In genomic region chr12:76366276-76366675, GRCm38 (mm10) we compare ENCODE assay signal across 23 mouse cellular contexts. TPM values are rescaled to one million over a fixed set of nuclear protein-coding genes. Genes with fewer than 3 reads are reported as not detected.
DNase-seq lines count a peak whose midpoint lies in the region; ATAC-seq and TF ChIP-seq lines count a peak whose summit lies in the region.
"Had no signal": no experiment of that assay in that cellular context is flagged by ENCODE, and none has a peak within 500 bp of the region (broad histone marks: within the 10 kb centered on the region; RNA-seq: fewer than 3 reads in every experiment).

No protein-coding gene starts in this region.

- H3K27ac ChIP-seq in heart, embryonic 12.5 days (ENCODE audit: poor library complexity, severe bottlenecking): 0 out of 2 replicates have a peak overlapping the region, but pooled peaks have one; percentile 23
- H3K27ac ChIP-seq in thymus, adult 2 months (ENCODE audit: control insufficient read depth, insufficient read depth, low read length): peak overlapping the region; percentile 73
- peak overlapping the region; percentile 15 for H3K27ac ChIP-seq in liver, embryonic 13.5 days
- H3K27ac ChIP-seq in intestine, embryonic 16.5 days (ENCODE audit: low read length): no peak overlapping the region
- H3K27ac ChIP-seq: forebrain, embryonic 12.5 days; lung, embryonic 15.5 days; midbrain, embryonic 12.5 days; stomach, embryonic 15.5 days had no signal

- H3K27me3 ChIP-seq in heart, embryonic 12.5 days (replicated peaks): no peaks in the 10 kb centered on the region
- no peaks in the 10 kb centered on the region for H3K27me3 ChIP-seq in thymus, adult 2 months (ENCODE audit: control insufficient read depth, insufficient read depth, low read length)
- no peaks in the 10 kb centered on the region for H3K27me3 ChIP-seq in liver, embryonic 13.5 days
- no peaks in the 10 kb centered on the region for H3K27me3 ChIP-seq in intestine, embryonic 16.5 days (replicated peaks; ENCODE audit: control insufficient read depth, insufficient read depth, low read length)
- H3K27me3 ChIP-seq: forebrain, embryonic 12.5 days; kidney, embryonic 15.5 days; lung, embryonic 15.5 days; midbrain, embryonic 12.5 days; neural tube, embryonic 13.5 days; Patski; stomach, embryonic 15.5 days had no signal

- no peak for TF ChIP-seq POLR2A in thymus, adult 2 months (IDR thresholded peaks at IDR 0.05; ENCODE audit: control insufficient read depth, extremely low read depth, insufficient read depth, low read length, poor library complexity)

- no peak for ATAC-seq in heart, embryonic 12.5 days (ENCODE audit: insufficient number of reproducible peaks, low FRiP score)
- no peak for ATAC-seq in liver, embryonic 13.5 days (ENCODE audit: low read depth)
- no peak for ATAC-seq in intestine, embryonic 16.5 days
- ATAC-seq: intestine, postnatal 0 days; Patski had no signal

- WGBS in heart, embryonic 12.5 days: 81% methylated on average over 3 of the region's 3 CpGs
- 57% methylated on average over 3 of the region's 3 CpGs for WGBS in thymus, adult 2 months
- WGBS in liver, embryonic 13.5 days (ENCODE audit: insufficient replicate concordance): 63% methylated on average over 3 of the region's 3 CpGs
- WGBS in intestine, embryonic 16.5 days: 77% methylated on average over 3 of the region's 3 CpGs

- H3K9me3 ChIP-seq in heart, embryonic 12.5 days (replicated peaks): no peaks in the 10 kb centered on the region
- H3K9me3 ChIP-seq in liver, embryonic 13.5 days (replicated peaks): no peaks in the 10 kb centered on the region
- no peaks in the 10 kb centered on the region for H3K9me3 ChIP-seq in intestine, embryonic 16.5 days (ENCODE audit: control insufficient read depth, low read length)
- H3K9me3 ChIP-seq: forebrain, embryonic 12.5 days; kidney, embryonic 15.5 days; lung, embryonic 15.5 days; midbrain, embryonic 12.5 days; neural tube, embryonic 13.5 days; stomach, embryonic 15.5 days had no signal

- no peak overlapping the region for H3K4me2 ChIP-seq in heart, embryonic 12.5 days
- H3K4me2 ChIP-seq in liver, embryonic 13.5 days: no peak overlapping the region
- no peak overlapping the region for H3K4me2 ChIP-seq in intestine, embryonic 16.5 days (ENCODE audit: low read depth, low read length)
- H3K4me2 ChIP-seq: midbrain, embryonic 12.5 days; stomach, embryonic 15.5 days had no signal

- H3K9ac ChIP-seq in heart, embryonic 12.5 days: no peak overlapping the region
- H3K9ac ChIP-seq in liver, embryonic 13.5 days: no peak overlapping the region
- H3K9ac ChIP-seq in intestine, embryonic 16.5 days (ENCODE audit: low read depth, low read length): no peak overlapping the region
- H3K9ac ChIP-seq: forebrain, embryonic 12.5 days; kidney, embryonic 15.5 days; lung, embryonic 15.5 days; midbrain, embryonic 12.5 days; stomach, embryonic 15.5 days had no signal

- H3K4me1 ChIP-seq in heart, embryonic 12.5 days (replicated peaks): peaks cover 40% of the 10 kb centered on the region
- H3K4me1 ChIP-seq in thymus, adult 2 months (replicated peaks; ENCODE audit: control insufficient read depth, insufficient read depth, low read length): peaks cover 30% of the 10 kb centered on the region
- H3K4me1 ChIP-seq in liver, embryonic 13.5 days (replicated peaks): peaks cover 73% of the 10 kb centered on the region
- peaks cover 17% of the 10 kb centered on the region for H3K4me1 ChIP-seq in intestine, embryonic 16.5 days (ENCODE audit: control insufficient read depth, insufficient read depth, low read length)

- no peak for TF ChIP-seq CTCF in thymus, adult 2 months (IDR thresholded peaks at IDR 0.05; ENCODE audit: borderline replicate concordance, control insufficient read depth, extremely low read depth, insufficient read depth, low read length, poor library complexity)

- H3K4me3 ChIP-seq in heart, embryonic 12.5 days: no peak overlapping the region
- no peak overlapping the region for H3K4me3 ChIP-seq in thymus, adult 2 months (ENCODE audit: control insufficient read depth, insufficient read depth, low read length)
- H3K4me3 ChIP-seq in liver, embryonic 13.5 days (replicated peaks): no peak overlapping the region; the same call in 1 of the 2 replicates
- no peak overlapping the region for H3K4me3 ChIP-seq in intestine, embryonic 16.5 days (ENCODE audit: low read length)
- H3K4me3 ChIP-seq: forebrain, embryonic 12.5 days; lung, embryonic 15.5 days; midbrain, embryonic 12.5 days; stomach, embryonic 15.5 days had no signal

- 0 out of 2 replicates have a peak, but pooled peaks cover 5% of the 10 kb centered on the region for H3K36me3 ChIP-seq in heart, embryonic 12.5 days
- H3K36me3 ChIP-seq in thymus, adult 2 months (ENCODE audit: control insufficient read depth, insufficient read depth, low read length): no peaks in the 10 kb centered on the region
- peaks cover 2% of the 10 kb centered on the region; the same call in 1 of the 2 replicates for H3K36me3 ChIP-seq in liver, embryonic 13.5 days
- H3K36me3 ChIP-seq in intestine, embryonic 16.5 days (ENCODE audit: control insufficient read depth, insufficient read depth, low read length): no peaks in the 10 kb centered on the region
- H3K36me3 ChIP-seq: kidney, embryonic 15.5 days; lung, embryonic 15.5 days; midbrain, embryonic 12.5 days; neural tube, embryonic 13.5 days; stomach, embryonic 15.5 days had no signal

- DNase-seq in heart, postnatal 4 days: no peak
- no peak for DNase-seq in thymus, adult 2 months
- no peak for DNase-seq in thymus, postnatal 4 days
- DNase-seq in liver, embryonic 13.5 days: no peak
- no peak for DNase-seq in lung, adult 18-20 months
- DNase-seq: adrenal gland, postnatal 10 days; B cell, adult 2 months; gastrocnemius, adult 2 months; heart, adult 18-20 months; kidney, postnatal 4 days; layer of hippocampus, adult 9-11 months; lung, postnatal 4 days had no signal

RNA-seq across cellular contexts. Expression of gene Zbtb25, which starts 3.1 kb away (rescaled TPM):
- polyA plus RNA-seq in heart, embryonic 12.5 days (2016; fragmentation: Nextera tagmentation; extraction: Ambion mirVana): 13.0 and 15.4 TPM in 2 replicates
- 10 to 100 TPM in 1 of 2 experiments, 1 to 10 TPM in 1; 9.5 to 11.5 TPM for total RNA-seq in heart, postnatal 4 days (2021)
- 22.1 and 28.7 TPM in 2 replicates for polyA plus RNA-seq in thymus, adult 2 months (2012; rRNA removed)
- polyA plus RNA-seq in liver, embryonic 13.5 days (2015; fragmentation: Nextera tagmentation; extraction: Ambion mirVana): 8.3 and 9.2 TPM in 2 replicates
- 8.8 and 9.4 TPM in 2 replicates for polyA plus RNA-seq in intestine, embryonic 16.5 days (2015; fragmentation: Nextera tagmentation; extraction: Ambion mirVana)

RNA-seq across cellular contexts. Expression of gene Zbtb1, which starts 3.8 kb away (rescaled TPM):
- 9.9 and 10.4 TPM in 2 replicates for polyA plus RNA-seq in heart, embryonic 12.5 days (2016; fragmentation: Nextera tagmentation; extraction: Ambion mirVana)
- 1 to 10 TPM; 6.9 to 7.6 TPM for total RNA-seq in heart, postnatal 4 days (2021)
- 7.2 and 8.0 TPM in 2 replicates for polyA plus RNA-seq in thymus, adult 2 months (2012; rRNA removed)
- 4.3 and 5.9 TPM in 2 replicates for polyA plus RNA-seq in liver, embryonic 13.5 days (2015; fragmentation: Nextera tagmentation; extraction: Ambion mirVana)
- polyA plus RNA-seq in intestine, embryonic 16.5 days (2015; fragmentation: Nextera tagmentation; extraction: Ambion mirVana): 5.4 and 5.6 TPM in 2 replicates

RNA-seq across cellular contexts. Expression of gene Hspa2, which starts 37.7 kb away (rescaled TPM):
- polyA plus RNA-seq in heart, embryonic 12.5 days (2016; fragmentation: Nextera tagmentation; extraction: Ambion mirVana): 23.2 and 23.9 TPM in 2 replicates
- 10 to 100 TPM; 13.5 to 14.6 TPM for total RNA-seq in heart, postnatal 4 days (2021)
- polyA plus RNA-seq in thymus, adult 2 months (2012; rRNA removed): 5.1 and 6.0 TPM in 2 replicates
- 1.7 and 2.4 TPM in 2 replicates for polyA plus RNA-seq in liver, embryonic 13.5 days (2015; fragmentation: Nextera tagmentation; extraction: Ambion mirVana)
- polyA plus RNA-seq in intestine, embryonic 16.5 days (2015; fragmentation: Nextera tagmentation; extraction: Ambion mirVana): 11.6 and 12.5 TPM in 2 replicates

RNA-seq across cellular contexts. Expression of gene Akap5, which starts 41.6 kb away (rescaled TPM):
- 8.5 and 9.1 TPM in 2 replicates for polyA plus RNA-seq in heart, embryonic 12.5 days (2016; fragmentation: Nextera tagmentation; extraction: Ambion mirVana)
- total RNA-seq in heart, postnatal 4 days (2021): 1 to 10 TPM; 3.2 to 3.3 TPM
- polyA plus RNA-seq in thymus, adult 2 months (2012; rRNA removed): 0.08 and 0.16 TPM in 2 replicates
- 0.43 and 0.51 TPM in 2 replicates for polyA plus RNA-seq in liver, embryonic 13.5 days (2015; fragmentation: Nextera tagmentation; extraction: Ambion mirVana)
- polyA plus RNA-seq in intestine, embryonic 16.5 days (2015; fragmentation: Nextera tagmentation; extraction: Ambion mirVana): 2.6 and 2.8 TPM in 2 replicates

RNA-seq across cellular contexts. Expression of gene Ppp1r36, which starts 51.1 kb away (rescaled TPM):
- 2.8 and 3.8 TPM in 2 replicates for polyA plus RNA-seq in heart, embryonic 12.5 days (2016; fragmentation: Nextera tagmentation; extraction: Ambion mirVana)
- 1 to 10 TPM; 1.6 to 1.8 TPM for total RNA-seq in heart, postnatal 4 days (2021)
- polyA plus RNA-seq in thymus, adult 2 months (2012; rRNA removed): not detected in 2 replicates
- 0.16 TPM in 1 of 2 replicates, not detected in the other for polyA plus RNA-seq in liver, embryonic 13.5 days (2015; fragmentation: Nextera tagmentation; extraction: Ambion mirVana)
- 0.99 and 1.5 TPM in 2 replicates for polyA plus RNA-seq in intestine, embryonic 16.5 days (2015; fragmentation: Nextera tagmentation; extraction: Ambion mirVana)
- total RNA-seq: gastrocnemius, adult 2 months had no signal
- polyA plus RNA-seq: Patski; spleen, adult 2 months had no signal
